Comparison of ENCODE assay signal across 16 mouse cellular contexts in genomic region chr6:112873089-112873835, GRCm38 (mm10).
DNase-seq lines count a peak whose midpoint lies in the region; ATAC-seq and TF ChIP-seq lines count a peak whose summit lies in the region.
"Had no signal": no experiment of that assay in that cellular context is flagged by ENCODE, and none has a peak within 500 bp of the region (broad histone marks: within the 10 kb centered on the region; RNA-seq: fewer than 3 reads in every experiment).

No protein-coding gene starts in this region.

- no peaks in the 10 kb centered on the region for H3K27me3 ChIP-seq in testis, adult 2 months (ENCODE audit: control insufficient read depth, insufficient read depth, low read length)
- no peaks in the 10 kb centered on the region for H3K27me3 ChIP-seq in cerebellum, adult 2 months (ENCODE audit: control insufficient read depth, insufficient read depth, low read length)
- no peaks in the 10 kb centered on the region for H3K27me3 ChIP-seq in forebrain, embryonic 13.5 days
- no peaks in the 10 kb centered on the region for H3K27me3 ChIP-seq in limb, embryonic 10.5 days (ENCODE audit: low read depth, poor library complexity, severe bottlenecking)
- no peaks in the 10 kb centered on the region for H3K27me3 ChIP-seq in hindbrain, embryonic 14.5 days (ENCODE audit: control insufficient read depth, insufficient read depth, low read length)
- H3K27me3 ChIP-seq: hindbrain, embryonic 13.5 days; limb, embryonic 15.5 days; midbrain, embryonic 13.5 days; neural tube, embryonic 12.5 days; stomach, embryonic 15.5 days had no signal

- no peak for TF ChIP-seq POLR2A in testis, adult 2 months (IDR thresholded peaks at IDR 0.05; ENCODE audit: control insufficient read depth, low read depth, low read length)
- TF ChIP-seq POLR2A in cerebellum, adult 2 months (IDR thresholded peaks at IDR 0.05; ENCODE audit: borderline replicate concordance, insufficient read depth, low read length): no peak

- no peaks in the 10 kb centered on the region for H3K9me3 ChIP-seq in forebrain, embryonic 13.5 days (replicated peaks)
- H3K9me3 ChIP-seq in limb, embryonic 10.5 days (replicated peaks): no peaks in the 10 kb centered on the region
- no peaks in the 10 kb centered on the region for H3K9me3 ChIP-seq in hindbrain, embryonic 14.5 days (ENCODE audit: control insufficient read depth, low read length)
- H3K9me3 ChIP-seq: hindbrain, embryonic 13.5 days; limb, embryonic 15.5 days; midbrain, embryonic 13.5 days; neural tube, embryonic 12.5 days; stomach, embryonic 15.5 days had no signal

- no peak overlapping the region for H3K4me2 ChIP-seq in forebrain, embryonic 13.5 days
- no peak overlapping the region for H3K4me2 ChIP-seq in hindbrain, embryonic 14.5 days (replicated peaks)
- H3K4me2 ChIP-seq: hindbrain, embryonic 13.5 days; limb, embryonic 15.5 days; midbrain, embryonic 13.5 days; neural tube, embryonic 12.5 days; stomach, embryonic 15.5 days had no signal

- no peaks in the 10 kb centered on the region for H3K36me3 ChIP-seq in testis, adult 2 months (ENCODE audit: control insufficient read depth, insufficient read depth, low read length)
- H3K36me3 ChIP-seq in forebrain, embryonic 13.5 days (ENCODE audit: poor library complexity, severe bottlenecking): peaks cover 7% of the 10 kb centered on the region
- H3K36me3 ChIP-seq in limb, embryonic 10.5 days: no peaks in the 10 kb centered on the region
- no peaks in the 10 kb centered on the region for H3K36me3 ChIP-seq in hindbrain, embryonic 14.5 days (replicated peaks; ENCODE audit: control insufficient read depth, insufficient read depth)
- H3K36me3 ChIP-seq: limb, embryonic 15.5 days; stomach, embryonic 15.5 days had no signal

- TF ChIP-seq CTCF in testis, adult 2 months (IDR thresholded peaks at IDR 0.05; ENCODE audit: control insufficient read depth, insufficient read depth, insufficient replicate concordance, low read depth, low read length): no peak
- no peak for TF ChIP-seq CTCF in cerebellum, adult 2 months (IDR thresholded peaks at IDR 0.05; ENCODE audit: borderline replicate concordance, insufficient read depth, low read depth, low read length)

- no peak overlapping the region for H3K9ac ChIP-seq in forebrain, embryonic 13.5 days
- H3K9ac ChIP-seq in hindbrain, embryonic 14.5 days: no peak overlapping the region
- H3K9ac ChIP-seq: hindbrain, embryonic 13.5 days; limb, embryonic 15.5 days; midbrain, embryonic 13.5 days; neural tube, embryonic 12.5 days; stomach, embryonic 15.5 days had no signal

- 0 out of 2 replicates have a peak overlapping the region, but pooled peaks have one; percentile 27 for H3K27ac ChIP-seq in testis, adult 2 months (ENCODE audit: control insufficient read depth, insufficient read depth, low read depth, low read length)
- peak overlapping the region; percentile 98 for H3K27ac ChIP-seq in cerebellum, adult 2 months (ENCODE audit: insufficient read depth, low read length)
- H3K27ac ChIP-seq in forebrain, embryonic 13.5 days: no peak overlapping the region
- no peak overlapping the region for H3K27ac ChIP-seq in limb, embryonic 10.5 days
- H3K27ac ChIP-seq in hindbrain, embryonic 14.5 days: no peak overlapping the region
- H3K27ac ChIP-seq: limb, embryonic 15.5 days; midbrain, embryonic 13.5 days; neural tube, embryonic 12.5 days; stomach, embryonic 15.5 days had no signal

- no peak for ATAC-seq in forebrain, embryonic 13.5 days
- no peak for ATAC-seq in hindbrain, embryonic 14.5 days (ENCODE audit: low FRiP score)
- ATAC-seq: midbrain, embryonic 13.5 days had no signal

- no peak for DNase-seq in testis, postnatal 14 days (ENCODE audit: low spot score)
- DNase-seq in cerebellum, adult 2 months: peak; percentile 89 to 92
- DNase-seq in kidney, postnatal 14 days: peak; percentile 42
- peak; percentile 57 for DNase-seq in retina, postnatal 1 day
- no peak for DNase-seq in limb, embryonic 10.5 days (ENCODE audit: low spot score)
- DNase-seq in hindbrain, embryonic 14.5 days (ENCODE audit: low spot score): no peak
- DNase-seq: adrenal gland, postnatal 10 days; thymus, postnatal 36 days had no signal

- H3K4me1 ChIP-seq in testis, adult 2 months (ENCODE audit: control insufficient read depth, insufficient read depth, low read length): no peaks in the 10 kb centered on the region
- peaks cover 50% of the 10 kb centered on the region for H3K4me1 ChIP-seq in cerebellum, adult 2 months (ENCODE audit: control insufficient read depth, insufficient read depth, low read length)
- peaks cover 44% of the 10 kb centered on the region for H3K4me1 ChIP-seq in forebrain, embryonic 13.5 days
- peaks cover 8% of the 10 kb centered on the region; the same call in 1 of the 2 replicates for H3K4me1 ChIP-seq in limb, embryonic 10.5 days
- H3K4me1 ChIP-seq in hindbrain, embryonic 14.5 days (replicated peaks; ENCODE audit: control insufficient read depth, insufficient read depth, low read length): no peaks in the 10 kb centered on the region
- H3K4me1 ChIP-seq: limb, embryonic 15.5 days; stomach, embryonic 15.5 days had no signal

- H3K4me3 ChIP-seq in testis, adult 2 months (ENCODE audit: control insufficient read depth, low read depth, low read length): no peak overlapping the region
- H3K4me3 ChIP-seq in cerebellum, adult 2 months (replicated peaks; ENCODE audit: insufficient read depth, low read depth, low read length): no peak overlapping the region
- H3K4me3 ChIP-seq in forebrain, embryonic 13.5 days: no peak overlapping the region
- H3K4me3 ChIP-seq in limb, embryonic 10.5 days: no peak overlapping the region
- no peak overlapping the region for H3K4me3 ChIP-seq in hindbrain, embryonic 14.5 days (replicated peaks; ENCODE audit: low read length)
- H3K4me3 ChIP-seq: erythroblast, embryonic 14.5 days; hindbrain, embryonic 13.5 days; limb, embryonic 15.5 days; midbrain, embryonic 13.5 days; neural tube, embryonic 12.5 days; stomach, embryonic 15.5 days had no signal

- WGBS in cerebellum, adult 2 months: 13% methylated on average over 9 of the region's 9 CpGs
- 71% methylated on average over 9 of the region's 9 CpGs for WGBS in forebrain, embryonic 13.5 days
- 89% methylated on average over 9 of the region's 9 CpGs for WGBS in limb, embryonic 10.5 days
- WGBS in hindbrain, embryonic 14.5 days: 84% methylated on average over 9 of the region's 9 CpGs

Comparison
In these comparisons a context has a peak if more than half of its experiments do, and no peak if none do; other contexts are left out.
1. H3K27ac ChIP-seq: peak in testis, adult 2 months (single experiment) and cerebellum, adult 2 months (single experiment); none in forebrain, embryonic 13.5 days (single experiment), limb, embryonic 10.5 days (single experiment) and hindbrain, embryonic 14.5 days (single experiment).
2. DNase-seq: peak in cerebellum, adult 2 months (2 of 2), kidney, postnatal 14 days (single experiment) and retina, postnatal 1 day (single experiment); none in testis, postnatal 14 days (single experiment), limb, embryonic 10.5 days (single experiment) and hindbrain, embryonic 14.5 days (single experiment).